Mouse (Mus musculus) macrophage (primary cell): ENCODE measurements around the gene Tmem51. TPM values are rescaled to one million over a fixed set of nuclear protein-coding genes. Genes with fewer than 3 reads are reported as not detected.
"Not testable (repeated sequence)": the region's sequence is repeated elsewhere in the genome, so short reads cannot be mapped to it uniquely, and the experiment has no call there.

Experiments used
- H3K27ac ChIP-seq: fragments of 350-480 bp; formaldehyde crosslinking; 2 replicates; pipeline ENCODE4 v1.9.0; 2021
- H3K36me3 ChIP-seq: fragments of 350-480 bp; formaldehyde crosslinking; 2 replicates; pipeline ENCODE4 v1.9.0; 2021; ENCODE audit errors: inconsistent target
- H3K4me3 ChIP-seq: fragments of 350-480 bp; formaldehyde crosslinking; 2 replicates; pipeline ENCODE4 v1.9.0; 2021; ENCODE audit errors: inconsistent target
- H3K79me2 ChIP-seq: fragments of 350-480 bp; formaldehyde crosslinking; 2 replicates; pipeline ENCODE4 v1.9.0; 2021; ENCODE audit errors: inconsistent target
- WGBS: methylation state at CpG from one replicate; pipeline ENCODE4 v1.1.7; 2026; ENCODE audit warnings: inconsistent platforms; ENCODE audit not compliant: missing documents; 5-methylcytosine and 5-hydroxymethylcytosine counted together
- polyA plus RNA-seq: library from polyadenylated mRNA; stranded (reverse); fragments of 250-400 nt; gene quantifications from 3 replicates; pipeline ENCODE4 v1.2.4, GENCODE M21; 2018; ENCODE audit warnings: inconsistent platforms

The Tmem51 gene
- polyA plus RNA-seq, 1 experiment from 2014 or later = 46.5 TPM

- H3K36me3 ChIP-seq = no peaks in the 10 kb centered on the region
- no peak overlapping the region for H3K27ac ChIP-seq
- 96% methylated on average over 13 of the region's 13 CpGs for WGBS
- no peak overlapping the region for H3K4me3 ChIP-seq
- H3K79me2 ChIP-seq = peaks cover 92% of the 10 kb centered on the region; the same call in 1 of the 2 replicates
These were observed 24.8 kb downstream of the Tmem51 start for GRCm38 (mm10) chr4:142059113-142059840.

GRCm38 (mm10) chr4:142057529-142058216, 26.4 kb downstream of the Tmem51 start:
- H3K27ac ChIP-seq = no peak overlapping the region
- 95% methylated on average over 19 of the region's 22 CpGs for WGBS

GRCm38 (mm10) chr4:142055600-142055999, 28.5 kb downstream of the Tmem51 start:
- Histone ChIP-seq H3K4me3 (no peak overlapping the region), H3K36me3 (no peaks in the 10 kb centered on the region), H3K79me2 (peaks cover 91% of the 10 kb centered on the region; the same call in 1 of the 2 replicates), H3K27ac (no peak overlapping the region)
- 100% methylated on average over 5 of the region's 8 CpGs for WGBS

More at GRCm38 (mm10) chr4:142057529-142058216, 26.4 kb downstream of the Tmem51 start:
- H3K36me3 ChIP-seq = no peaks in the 10 kb centered on the region
- H3K4me3 ChIP-seq = no peak overlapping the region
- peaks cover 92% of the 10 kb centered on the region; the same call in 1 of the 2 replicates for H3K79me2 ChIP-seq

GRCm38 (mm10) chr4:142054580-142054979, 29.5 kb downstream of the Tmem51 start:
- no peak overlapping the region for H3K27ac ChIP-seq
- H3K36me3 ChIP-seq = no peaks in the 10 kb centered on the region; the same call in 1 of the 2 replicates
- 65% methylated on average over 11 of the region's 11 CpGs for WGBS
- no peak overlapping the region for H3K4me3 ChIP-seq
- H3K79me2 ChIP-seq = peaks cover 91% of the 10 kb centered on the region; the same call in 1 of the 2 replicates

- H3K4me3 ChIP-seq = no peak overlapping the region
- no peak overlapping the region for H3K27ac ChIP-seq
- peaks cover 6% of the 10 kb centered on the region for H3K36me3 ChIP-seq
- peaks cover 91% of the 10 kb centered on the region; the same call in 1 of the 2 replicates for H3K79me2 ChIP-seq
- WGBS = 74% methylated on average over 9 of the region's 9 CpGs
These were observed 30.2 kb downstream of the Tmem51 start for GRCm38 (mm10) chr4:142053661-142054448.

GRCm38 (mm10) chr4:142053261-142053660, 30.8 kb downstream of the Tmem51 start:
- peaks cover 7% of the 10 kb centered on the region for H3K36me3 ChIP-seq
- 55% methylated on average over 4 of the region's 4 CpGs for WGBS
- H3K4me3 ChIP-seq = no peak overlapping the region
- H3K27ac ChIP-seq = no peak overlapping the region
- H3K79me2 ChIP-seq = peaks cover 92% of the 10 kb centered on the region; the same call in 1 of the 2 replicates

GRCm38 (mm10) chr4:142052391-142053132, 31.5 kb downstream of the Tmem51 start:
- Histone ChIP-seq H3K79me2 (peaks cover 93% of the 10 kb centered on the region; the same call in 1 of the 2 replicates), H3K36me3 (peaks cover 7% of the 10 kb centered on the region), H3K27ac (no peak overlapping the region), H3K4me3 (no peak overlapping the region)
- 83% methylated on average over 20 of the region's 22 CpGs for WGBS

- not testable (repeated sequence) for H3K27ac ChIP-seq, H3K4me3 ChIP-seq, H3K36me3 ChIP-seq
- WGBS = 96% methylated on average over 6 of the region's 6 CpGs
- peaks cover 93% of the 10 kb centered on the region; the same call in 1 of the 2 replicates for H3K79me2 ChIP-seq
These were observed 32.2 kb downstream of the Tmem51 start for GRCm38 (mm10) chr4:142051883-142052282.

- WGBS = 91% methylated on average over 5 of the region's 5 CpGs
- H3K36me3 ChIP-seq = peaks cover 7% of the 10 kb centered on the region
- H3K27ac ChIP-seq = no peak overlapping the region
- no peak overlapping the region for H3K4me3 ChIP-seq
- H3K79me2 ChIP-seq = peaks cover 86% of the 10 kb centered on the region; the same call in 1 of the 2 replicates
These were observed 34.1 kb downstream of the Tmem51 start for GRCm38 (mm10) chr4:142049963-142050362.

GRCm38 (mm10) chr4:142048391-142048790, 35.7 kb downstream of the Tmem51 start:
- 63% methylated on average over 8 of the region's 8 CpGs for WGBS
- H3K4me3 ChIP-seq = no peak overlapping the region
- H3K27ac ChIP-seq = no peak overlapping the region
- peaks cover 8% of the 10 kb centered on the region for H3K36me3 ChIP-seq
- peaks cover 79% of the 10 kb centered on the region; the same call in 1 of the 2 replicates for H3K79me2 ChIP-seq

GRCm38 (mm10) chr4:142047005-142047404, 37.1 kb downstream of the Tmem51 start:
- WGBS = 66% methylated on average over 5 of the region's 5 CpGs
- Histone ChIP-seq H3K36me3 (peaks cover 11% of the 10 kb centered on the region), H3K27ac (no peak overlapping the region), H3K4me3 (no peak overlapping the region), H3K79me2 (peaks cover 65% of the 10 kb centered on the region; the same call in 1 of the 2 replicates)

- Histone ChIP-seq H3K4me3 (no peak overlapping the region), H3K36me3 (peaks cover 14% of the 10 kb centered on the region), H3K79me2 (peaks cover 61% of the 10 kb centered on the region; the same call in 1 of the 2 replicates), H3K27ac (no peak overlapping the region)
- 53% methylated on average over 6 of the region's 7 CpGs for WGBS
These were observed 37.6 kb downstream of the Tmem51 start for GRCm38 (mm10) chr4:142046496-142046895.

- peaks cover 19% of the 10 kb centered on the region for H3K36me3 ChIP-seq
- peaks cover 53% of the 10 kb centered on the region; the same call in 1 of the 2 replicates for H3K79me2 ChIP-seq
- H3K27ac ChIP-seq = no peak overlapping the region
- 91% methylated on average over 14 of the region's 14 CpGs for WGBS
- no peak overlapping the region for H3K4me3 ChIP-seq
These were observed 38.4 kb downstream of the Tmem51 start for GRCm38 (mm10) chr4:142045595-142046163.
